Mouse (Mus musculus): ENCODE results near the gene Ephb4.

GRCm38 (mm10) chr5:137375627-137376026 is 25.7 kb downstream of the Ephb4 start:
- TF ChIP-seq CTCF (IDR thresholded peaks at IDR 0.05; ENCODE audit: insufficient read depth, low read depth, low read length), result no peak
- no peak for TF ChIP-seq POLR2A (IDR thresholded peaks at IDR 0.05; ENCODE audit: insufficient read depth, low read depth, low read length)

All from olfactory bulb, adult 2 months (tissue).